Mouse (Mus musculus): Measurements from ENCODE around the gene Tpsg1. TPM values are rescaled to one million over a fixed set of nuclear protein-coding genes. Genes with fewer than 3 reads are reported as not detected.

The Tpsg1 gene
- polyA plus RNA-seq, 1 experiment, result 75.8 TPM

DNA sequence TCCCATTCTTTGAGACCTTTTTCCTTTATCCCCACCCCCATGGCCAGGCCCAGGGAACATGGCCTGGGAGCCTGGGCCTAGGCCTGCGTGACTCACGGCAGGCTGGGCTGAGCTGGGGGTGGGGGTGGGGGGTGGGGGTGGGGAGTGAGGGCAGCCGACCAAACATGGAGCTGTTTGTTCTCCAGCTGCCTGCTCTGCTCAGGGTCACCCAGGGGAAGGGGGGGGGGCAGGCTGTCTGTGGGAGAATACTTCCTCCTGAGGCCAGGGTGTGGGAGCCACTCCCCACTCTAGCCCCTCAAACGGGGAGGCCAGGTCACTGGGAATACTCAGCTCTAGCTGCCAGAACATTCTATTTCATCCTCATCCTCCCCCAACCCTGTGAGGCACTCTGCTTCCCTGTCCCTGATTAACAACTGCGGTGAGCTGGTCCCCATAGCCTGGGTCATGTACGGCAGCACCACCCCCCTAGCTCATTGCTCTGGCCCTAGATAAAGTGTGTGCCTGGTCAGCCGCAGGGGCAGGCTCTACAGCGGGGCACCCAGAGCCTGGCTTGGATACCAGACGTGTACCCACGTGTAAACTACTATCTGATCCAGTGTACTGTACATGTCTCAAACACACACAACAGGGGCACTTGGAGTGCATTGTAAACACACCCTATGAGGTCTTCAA lies 36.3 kb downstream of the Tpsg1 start:
- DNase-seq (ENCODE audit: low read depth, low spot score), result no peak
- WGBS, result 9% methylated on average over 10 of the region's 10 CpGs

DNA sequence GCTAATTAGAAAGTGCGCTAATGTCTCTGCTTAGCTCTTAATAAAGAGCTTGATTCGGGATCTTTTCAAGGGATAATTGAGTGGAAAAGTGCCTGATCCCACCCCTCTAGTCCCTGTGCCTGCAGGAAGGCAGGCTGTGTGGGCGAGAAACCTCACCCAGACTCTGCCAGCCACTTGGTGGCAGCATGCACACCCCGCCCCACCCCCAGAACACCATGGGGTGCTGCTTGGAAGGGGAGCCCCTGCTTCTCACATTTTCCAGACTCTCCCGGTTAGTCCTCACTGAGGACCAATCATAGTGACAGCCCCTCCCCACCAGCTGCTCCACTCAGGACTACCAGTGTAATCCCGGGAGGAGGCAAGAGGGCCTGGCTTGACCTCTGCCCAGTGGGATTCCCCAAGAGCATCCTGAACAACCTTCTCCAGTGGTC lies 37.0 kb downstream of the Tpsg1 start:
- 27% methylated on average over 6 of the region's 6 CpGs for WGBS
- DNase-seq (ENCODE audit: low read depth, low spot score), result no peak

DNA sequence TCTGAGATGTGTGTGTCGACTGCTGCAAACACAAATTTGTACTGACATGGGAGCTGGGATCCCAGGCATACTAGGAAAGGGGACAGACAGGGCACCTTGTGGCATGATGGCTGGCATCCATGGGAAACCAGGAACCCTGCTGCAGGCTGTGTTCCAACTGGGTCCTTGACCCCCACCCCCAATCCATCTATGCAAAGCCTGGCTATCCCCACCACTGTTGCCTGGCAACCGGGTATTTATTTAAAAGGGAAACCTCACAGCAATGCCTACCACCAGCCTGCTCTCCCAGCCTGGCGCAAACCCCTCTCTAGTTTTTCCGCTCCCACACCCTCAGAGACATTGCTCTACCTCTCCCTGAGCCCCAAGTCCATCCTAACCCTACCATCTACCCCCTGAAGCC lies 38.3 kb downstream of the Tpsg1 start:
- 71% methylated on average over 4 of the region's 4 CpGs for WGBS
- no peak for DNase-seq (ENCODE audit: low read depth, low spot score)

DNA sequence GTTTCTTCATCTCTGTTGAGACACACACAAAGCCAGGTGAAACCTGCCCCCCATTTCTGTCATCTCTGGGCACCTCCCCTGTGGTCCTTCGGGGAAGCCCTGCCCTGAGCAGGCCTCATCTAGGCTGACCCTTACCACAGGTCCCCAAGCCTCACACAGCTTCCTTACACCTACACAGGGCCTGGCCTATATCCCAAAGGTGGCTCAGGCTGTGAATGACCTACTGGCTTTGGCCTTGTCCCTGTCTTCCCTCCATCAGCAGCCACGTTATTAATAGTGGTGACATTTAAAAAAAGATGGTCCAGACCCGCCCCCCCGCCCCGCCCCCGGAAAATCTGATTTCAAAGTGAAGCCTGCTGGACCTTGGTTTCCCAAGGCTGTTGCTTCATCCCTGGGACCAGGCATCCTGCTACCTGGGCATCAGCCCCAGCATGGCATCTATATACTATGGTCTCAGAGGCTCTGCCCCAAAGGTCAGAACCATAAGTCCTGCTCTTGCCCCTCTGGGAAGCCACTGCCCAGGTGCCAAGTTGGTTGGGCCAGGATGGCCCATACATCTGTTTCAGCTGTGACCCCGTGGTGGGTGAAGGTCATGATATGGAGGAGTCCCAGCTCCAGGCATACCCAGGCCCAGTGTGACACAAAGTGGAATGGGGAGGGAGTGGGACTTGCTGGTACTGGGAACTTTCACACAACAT lies 39.4 kb downstream of the Tpsg1 start:
- WGBS, result 75% methylated on average over 7 of the region's 7 CpGs
- DNase-seq (ENCODE audit: low read depth, low spot score), result no peak

DNA sequence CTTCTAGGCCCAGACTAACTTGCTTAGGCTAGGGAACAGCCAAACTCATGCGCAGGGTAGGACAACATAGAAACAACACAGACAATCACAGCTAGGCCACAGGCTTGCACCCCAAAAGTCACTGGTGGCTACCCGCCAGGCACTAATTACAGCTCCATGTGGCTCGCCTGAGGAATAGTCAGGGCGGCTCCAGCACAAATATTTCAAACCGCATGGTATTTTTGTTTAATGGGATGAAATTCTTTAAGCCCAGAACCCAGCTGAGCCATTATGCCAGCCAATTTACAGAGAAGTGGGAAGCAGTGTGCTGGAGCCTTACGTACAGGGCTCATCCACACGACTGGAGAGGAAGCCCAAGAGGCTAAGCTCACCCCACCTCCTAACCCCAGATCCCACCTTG lies 40.5 kb downstream of the Tpsg1 start:
- no peak for DNase-seq (ENCODE audit: low read depth, low spot score)
- 69% methylated on average over 7 of the region's 7 CpGs for WGBS

DNA sequence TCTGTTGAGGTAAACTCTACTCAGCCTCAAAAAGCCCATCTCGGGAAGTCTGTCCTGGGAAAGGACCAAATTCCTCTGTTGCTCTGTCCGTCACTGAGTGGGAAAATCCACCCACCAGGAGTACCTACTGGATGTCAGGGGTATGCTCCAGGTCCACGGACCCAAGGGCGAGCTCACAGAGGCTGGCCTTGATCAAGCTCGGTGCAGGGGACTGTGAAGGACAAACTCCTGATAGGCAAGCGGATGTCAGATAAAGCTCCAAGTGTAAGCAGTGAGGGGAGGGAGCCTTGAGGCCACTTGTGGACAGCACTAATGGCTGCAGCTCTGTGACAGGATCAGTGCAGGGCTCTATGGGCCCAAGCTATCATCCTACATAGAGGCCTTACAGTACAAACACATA lies 41.1 kb downstream of the Tpsg1 start:
- WGBS, result 69% methylated on average over 6 of the region's 6 CpGs
- no peak for DNase-seq (ENCODE audit: low read depth, low spot score)

DNA sequence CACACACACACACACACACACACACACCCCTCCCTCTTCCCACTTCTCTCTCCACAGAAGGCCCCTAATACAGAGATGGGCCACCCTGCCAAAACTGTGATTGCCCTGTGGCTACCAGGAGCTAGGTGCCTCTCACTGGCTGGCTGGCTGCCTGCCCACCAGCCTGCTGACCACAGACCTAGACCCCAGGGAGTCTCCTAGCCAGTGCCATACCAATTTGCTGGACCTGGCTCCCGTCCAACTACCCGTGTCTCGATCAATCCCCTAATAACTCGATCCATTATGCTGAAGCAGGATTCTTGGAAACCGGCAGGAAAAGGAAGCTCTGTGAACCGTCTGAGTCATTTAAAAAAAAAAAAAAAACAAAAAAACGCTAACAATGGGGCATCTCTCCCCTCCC lies 41.7 kb downstream of the Tpsg1 start:
- 41% methylated on average over 7 of the region's 7 CpGs for WGBS

DNA sequence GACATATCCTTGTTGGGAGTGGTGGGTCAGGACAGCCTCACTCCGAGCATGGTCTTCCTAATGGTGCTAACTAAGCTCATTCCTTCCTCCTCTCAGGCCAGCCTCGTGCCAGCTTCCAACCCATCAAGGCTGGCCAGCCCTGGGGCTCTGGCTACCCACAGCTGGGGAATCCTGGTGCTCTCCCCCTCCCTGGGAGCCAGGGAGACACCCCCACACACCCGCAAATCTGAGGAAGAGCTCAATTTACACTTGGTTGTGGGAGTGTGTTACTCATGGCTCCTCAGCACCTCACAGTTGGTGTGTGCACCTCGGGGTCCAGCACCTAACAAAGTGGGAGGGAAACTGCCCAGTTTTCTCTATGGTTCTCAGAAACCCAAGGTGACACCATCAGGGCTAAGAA lies 42.2 kb downstream of the Tpsg1 start:
- 47% methylated on average over 4 of the region's 4 CpGs for whole genome bisulfite sequencing
- no peak for DNase-seq (ENCODE audit: low read depth, low spot score)

More for the DNA sequence above, 41.7 kb downstream of the Tpsg1 start:
- DNase-seq (ENCODE audit: low read depth, low spot score), result no peak

DNA sequence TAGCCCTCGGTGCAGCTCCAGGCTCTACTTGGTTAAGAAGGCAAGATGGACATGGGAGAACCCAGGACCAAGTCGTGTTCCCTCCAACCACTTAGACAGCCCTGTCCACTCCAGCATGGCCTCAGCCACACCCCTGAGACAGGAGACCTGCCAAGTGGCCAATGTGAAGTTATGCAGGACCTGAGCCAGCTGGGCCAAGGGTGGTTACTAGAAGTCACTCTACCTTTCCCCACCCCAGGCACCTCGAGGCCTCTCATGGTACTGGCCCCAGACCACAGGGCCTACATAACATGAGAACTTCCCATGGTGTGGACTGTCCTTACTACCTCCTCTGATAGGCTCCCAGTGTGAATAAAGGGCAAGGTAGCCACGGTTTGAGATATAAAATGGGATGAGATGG lies 45.1 kb downstream of the Tpsg1 start:
- no peak for DNase-seq (ENCODE audit: low read depth, low spot score)
- WGBS, result 47% methylated on average over 4 of the region's 4 CpGs

DNA sequence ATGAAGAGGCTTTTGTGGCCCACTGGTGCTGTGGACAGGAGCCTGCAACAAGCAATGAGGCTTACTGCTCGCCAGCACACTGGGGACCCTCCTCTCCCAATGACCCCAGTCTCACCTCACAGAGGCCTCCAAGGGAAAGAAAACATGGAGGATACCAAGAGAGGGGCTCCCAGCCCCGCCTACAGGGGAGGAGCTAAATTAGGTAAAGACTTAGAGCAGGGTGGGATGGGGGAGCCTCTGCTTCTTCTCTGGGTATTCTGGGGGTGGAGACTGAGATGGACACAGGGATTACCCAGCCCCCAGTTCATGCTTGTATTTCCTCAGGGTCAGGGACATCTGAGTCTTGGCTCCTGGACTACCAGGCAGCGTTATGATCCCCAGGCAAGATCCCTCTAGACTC lies 45.8 kb downstream of the Tpsg1 start:
- 34% methylated on average over 3 of the region's 3 CpGs for WGBS
- no peak for DNase-seq (ENCODE audit: low read depth, low spot score)

DNA sequence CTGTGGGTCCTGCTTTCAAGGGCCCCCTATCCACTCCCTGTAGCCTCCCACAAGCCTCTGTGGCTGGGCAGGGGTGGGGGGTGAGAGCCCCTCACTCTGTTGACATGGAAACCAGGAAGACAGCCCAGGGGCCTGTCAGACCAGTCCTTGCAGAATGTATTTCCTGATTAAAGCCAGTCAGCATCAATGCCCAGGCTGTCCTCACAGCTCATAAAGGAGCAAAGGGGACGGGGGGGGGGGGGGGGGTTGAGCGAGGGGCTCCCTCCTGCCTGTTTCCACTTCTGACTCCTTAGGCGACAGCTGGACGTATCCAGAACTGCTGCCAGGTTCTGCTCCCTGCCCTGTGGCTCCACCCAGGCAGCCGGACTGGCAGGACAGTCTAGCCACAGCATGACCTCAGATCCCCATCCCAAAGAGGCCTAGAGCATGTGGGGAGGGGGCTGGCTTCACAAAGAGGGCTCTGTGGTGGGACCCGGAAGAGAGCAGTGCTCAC lies 46.4 kb downstream of the Tpsg1 start:
- DNase-seq (ENCODE audit: low read depth, low spot score), result no peak
- 14% methylated on average over 6 of the region's 6 CpGs for WGBS

DNA sequence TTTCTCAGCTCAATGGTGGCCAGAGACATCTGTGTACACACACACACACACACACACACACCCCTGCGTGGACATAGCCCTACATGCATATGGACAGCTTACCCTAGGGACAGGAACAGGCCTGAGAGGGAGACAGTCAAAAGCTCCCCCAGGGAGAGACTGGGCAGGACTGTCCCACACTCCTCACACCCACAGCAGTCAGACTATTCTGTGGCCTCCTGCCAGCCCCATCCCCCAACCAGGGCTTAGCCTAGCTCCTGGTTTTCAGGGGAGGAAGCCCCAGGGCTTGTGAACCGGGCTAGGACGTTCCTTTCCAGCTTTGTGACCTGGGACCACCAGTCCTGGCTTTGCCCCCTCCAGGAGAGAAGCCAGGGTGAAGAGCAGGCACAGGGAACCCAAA lies 47.1 kb downstream of the Tpsg1 start:
- no peak for DNase-seq (ENCODE audit: low read depth, low spot score)
- WGBS, result 28% methylated on average over 3 of the region's 3 CpGs

DNA sequence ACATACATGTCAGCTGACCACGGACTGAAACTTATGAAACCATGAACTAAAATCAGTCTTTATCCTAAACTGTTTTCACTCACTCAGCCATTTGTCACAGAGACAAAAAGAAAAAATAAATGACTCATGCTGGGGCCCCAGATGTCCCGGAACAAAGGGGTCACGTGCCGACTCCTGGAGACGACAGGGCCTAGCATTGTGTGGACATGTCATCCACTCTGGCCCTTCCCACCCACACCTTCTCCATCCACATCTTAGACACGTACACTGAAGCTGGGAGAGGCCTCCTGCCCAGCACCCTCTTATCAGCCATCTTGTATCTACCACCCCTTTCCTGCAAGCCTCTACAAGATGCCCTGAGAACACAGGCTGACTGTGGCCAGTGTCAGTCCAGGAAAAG lies 48.9 kb downstream of the Tpsg1 start:
- WGBS, result 77% methylated on average over 6 of the region's 6 CpGs
- DNase-seq (ENCODE audit: low read depth, low spot score), result no peak

DNA sequence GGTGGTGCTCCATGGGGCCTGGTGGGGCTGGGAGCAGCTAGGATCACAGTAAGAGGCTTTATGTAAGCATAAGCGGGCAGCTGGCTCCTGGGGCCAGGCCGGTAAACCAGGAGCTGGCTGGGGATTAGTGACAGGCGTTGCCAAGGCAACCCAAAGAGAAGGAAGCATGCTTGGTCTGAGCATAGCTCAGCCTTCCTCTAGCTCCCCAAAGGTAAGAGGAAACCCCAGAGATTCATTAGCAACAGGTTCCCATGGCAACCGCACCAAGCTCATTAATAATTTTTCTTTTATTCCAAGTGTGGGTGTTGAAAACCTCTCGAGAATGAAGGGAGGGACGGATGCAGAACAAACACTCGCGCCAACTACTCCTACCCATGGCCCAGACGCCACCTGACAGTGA lies 49.9 kb downstream of the Tpsg1 start:
- no peak for DNase-seq (ENCODE audit: low read depth, low spot score)
- 47% methylated on average over 9 of the region's 9 CpGs for WGBS

DNA sequence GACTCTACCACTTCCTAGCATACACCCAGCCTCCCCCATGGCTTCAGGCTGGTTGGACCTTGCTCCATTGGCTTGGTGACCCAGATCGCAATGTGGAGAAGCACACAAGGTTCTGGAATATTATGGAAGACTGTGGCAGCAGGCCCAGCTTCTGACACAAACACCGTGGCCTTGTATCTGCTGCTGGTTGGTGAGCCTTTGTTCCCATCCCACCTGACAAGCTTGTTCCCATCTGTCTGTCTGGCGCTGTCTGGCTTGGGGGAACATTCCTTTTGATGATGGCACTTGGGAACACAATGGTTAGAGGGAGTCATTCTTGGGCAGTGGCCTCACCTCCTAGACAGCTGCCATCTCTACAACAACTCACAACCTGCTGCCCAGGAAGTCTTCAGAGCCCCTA lies 51.9 kb downstream of the Tpsg1 start:
- DNase-seq (ENCODE audit: low read depth, low spot score), result no peak
- 86% methylated on average over 3 of the region's 3 CpGs for whole genome bisulfite sequencing

Other genes starting within 250 kb of the Tpsg1 start
- gene Ptx4, start 248.5 kb upstream of the Tpsg1 start, polyA plus RNA-seq (2012; rRNA removed), result 0.07 and 0.10 TPM in 2 replicates
- gene Clcn7, start 235.9 kb upstream of the Tpsg1 start, polyA plus RNA-seq (2012; rRNA removed), result 17.1 and 21.7 TPM in 2 replicates
- not detected in 2 replicates for gene Ccdc154, start 206.8 kb upstream of the Tpsg1 start, polyA plus RNA-seq (2012; rRNA removed)
- not detected in 2 replicates for gene Gm38655, start 193.8 kb upstream of the Tpsg1 start, polyA plus RNA-seq (2012; rRNA removed)
- gene BC003965, start 184.7 kb upstream of the Tpsg1 start, polyA plus RNA-seq (2012; rRNA removed), result 9.5 and 10.4 TPM in 2 replicates
- gene Unkl, start 180.9 kb upstream of the Tpsg1 start, polyA plus RNA-seq (2012; rRNA removed), result 6.0 and 9.8 TPM in 2 replicates
- 36.1 and 37.5 TPM in 2 replicates for gene Gnptg, start 129.1 kb upstream of the Tpsg1 start, polyA plus RNA-seq (2012; rRNA removed)
- 11.6 and 12.7 TPM in 2 replicates for gene Tsr3, start 129.1 kb upstream of the Tpsg1 start, polyA plus RNA-seq (2012; rRNA removed)
- gene Baiap3, start 112.9 kb upstream of the Tpsg1 start, polyA plus RNA-seq (2012; rRNA removed), result 7.8 and 11.9 TPM in 2 replicates
- 113 and 132 TPM in 2 replicates for gene Ube2i, start 94.7 kb upstream of the Tpsg1 start, polyA plus RNA-seq (2012; rRNA removed)
- not detected in 2 replicates for gene Prss34, start 70.9 kb upstream of the Tpsg1 start, polyA plus RNA-seq (2012; rRNA removed)
- gene Prss28, start 60.6 kb upstream of the Tpsg1 start, polyA plus RNA-seq (2012; rRNA removed), result not detected in 2 replicates
- gene Prss29, start 50.6 kb upstream of the Tpsg1 start, polyA plus RNA-seq (2012; rRNA removed), result not detected in 2 replicates
- gene Tpsab1, start 23.7 kb upstream of the Tpsg1 start, polyA plus RNA-seq (2012; rRNA removed), result not detected in 2 replicates
- 0.58 and 0.59 TPM in 2 replicates for gene Tpsb2, start 3.0 kb upstream of the Tpsg1 start, polyA plus RNA-seq (2012; rRNA removed)
- 10.4 and 25.1 TPM in 2 replicates for gene Cacna1h, start 64.5 kb downstream of the Tpsg1 start, polyA plus RNA-seq (2012; rRNA removed)
- 0.11 TPM in 1 of 2 replicates, not detected in the other for gene Tekt4, start 85.3 kb downstream of the Tpsg1 start, polyA plus RNA-seq (2012; rRNA removed)
- gene Sstr5, start 128.0 kb downstream of the Tpsg1 start, polyA plus RNA-seq (2012; rRNA removed), result 0.48 and 0.71 TPM in 2 replicates
- gene Sox8, start 201.4 kb downstream of the Tpsg1 start, polyA plus RNA-seq (2012; rRNA removed), result 0.36 and 0.58 TPM in 2 replicates
- 14.0 and 14.2 TPM in 2 replicates for gene Lmf1, start 209.8 kb downstream of the Tpsg1 start, polyA plus RNA-seq (2012; rRNA removed)